Mouse (Mus musculus) stomach, embryonic 15.5 days (tissue): ENCODE data around the gene Atp2b1. TPM values are rescaled to one million over a fixed set of nuclear protein-coding genes. Genes with fewer than 3 reads are reported as not detected.

Experiments used
- ATAC-seq: fragments of 200-750 bp; cut with Nextera tagmentation; 2 replicates; pipeline ENCODE4 v1.8.0; 2017; ENCODE audit warnings: low read depth, moderate number of reproducible peaks, moderate TSS enrichment; ENCODE audit not compliant: insufficient read depth, low FRiP score
- H3K27ac ChIP-seq: fragments of 300-500 bp; sonication (generic); 2 replicates; pipeline ENCODE4 v1.5.1; 2015; ENCODE audit warnings: mild to moderate bottlenecking, inconsistent platforms
- H3K27me3 ChIP-seq: fragments of 300-500 bp; sonication (generic); replicated peaks from 2 replicates; pipeline ENCODE4 v1.6.1; 2015; ENCODE audit warnings: inconsistent platforms
- H3K36me3 ChIP-seq: fragments of 300-500 bp; sonication (generic); 2 replicates; pipeline ENCODE4 v1.6.1; 2015; ENCODE audit warnings: inconsistent platforms
- H3K4me1 ChIP-seq: fragments of 300-500 bp; sonication (generic); 2 replicates; pipeline ENCODE4 v1.6.1; 2015; ENCODE audit warnings: inconsistent platforms
- H3K4me2 ChIP-seq: fragments of 300-500 bp; sonication (generic); 2 replicates; pipeline ENCODE4 v1.6.1; 2015; ENCODE audit warnings: mild to moderate bottlenecking, inconsistent platforms
- H3K4me3 ChIP-seq: fragments of 300-500 bp; sonication (generic); replicated peaks from 2 replicates; pipeline ENCODE4 v1.5.1; 2015; ENCODE audit warnings: inconsistent platforms
- H3K9ac ChIP-seq: fragments of 300-500 bp; sonication (generic); 2 replicates; pipeline ENCODE4 v1.6.1; 2015; ENCODE audit warnings: inconsistent platforms
- H3K9me3 ChIP-seq: fragments of 300-500 bp; sonication (generic); 2 replicates; pipeline ENCODE4 v1.6.1; 2016; ENCODE audit warnings: inconsistent platforms
- WGBS: fragments of 180-500 bp; shearing (Covaris S2); methylation state at CpG from one replicate; pipeline ENCODE4 v1.1.7; 2015; 5-methylcytosine and 5-hydroxymethylcytosine counted together
- polyA plus RNA-seq: library from polyadenylated mRNA; unstranded; fragments of >200 nt; fragmentation: Nextera tagmentation; extraction: Ambion mirVana; gene quantifications from 2 replicates; pipeline ENCODE4 v1.2.1, GENCODE M21; 2015

Gene Atp2b1
- polyA plus RNA-seq, 1 experiment from 2014 or later: 153 TPM

DNA sequence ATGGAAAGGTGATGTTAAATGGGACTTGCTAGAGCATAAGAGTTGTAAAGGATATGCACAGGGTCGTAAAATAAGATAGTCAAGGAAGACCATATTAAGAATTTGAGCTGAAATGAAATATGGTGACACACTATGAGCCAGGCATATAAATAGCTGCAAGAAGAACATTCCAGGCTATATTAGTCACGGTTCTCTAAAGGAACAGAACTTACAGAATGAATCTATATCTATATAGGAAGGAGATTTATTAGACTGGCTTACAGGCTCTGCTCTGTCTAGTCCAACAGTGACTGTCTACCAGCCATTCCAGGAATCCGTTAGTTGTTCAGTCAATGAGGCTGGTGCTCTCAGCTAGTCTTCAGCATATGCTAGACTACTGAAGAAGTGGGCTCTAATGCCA is 90.7 kb downstream of the Atp2b1 start:
- Histone ChIP-seq H3K27ac (no peak overlapping the region), H3K4me2 (no peak overlapping the region), H3K4me3 (no peak overlapping the region), H3K4me1 (no peaks in the 10 kb centered on the region), H3K27me3 (no peaks in the 10 kb centered on the region), H3K9ac (no peak overlapping the region), H3K9me3 (no peaks in the 10 kb centered on the region), H3K36me3 (peaks cover 20% of the 10 kb centered on the region)
- no peak for ATAC-seq
- 88% methylated on average over 3 of the region's 3 CpGs for WGBS

DNA sequence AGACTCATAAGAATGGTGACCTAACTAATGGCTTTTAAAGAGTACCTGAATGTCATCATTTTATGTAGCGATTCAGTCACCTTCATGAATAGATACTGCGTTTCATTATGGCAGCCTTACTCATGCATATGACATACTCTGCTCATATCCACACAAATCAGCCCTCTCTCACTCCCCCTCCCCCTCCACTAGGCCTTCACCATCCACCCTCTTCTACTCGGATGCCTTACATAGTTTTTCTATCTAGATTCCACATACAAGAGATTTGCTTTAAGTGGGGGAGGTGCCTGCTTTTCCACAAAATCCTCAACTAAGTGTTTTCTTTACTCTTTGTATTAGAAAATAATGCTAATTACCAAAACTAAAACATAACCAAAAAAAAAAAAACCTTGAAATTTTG is 96.9 kb downstream of the Atp2b1 start:
- no peak for ATAC-seq
- WGBS: 52% methylated on average over 3 of the region's 3 CpGs
- Histone ChIP-seq H3K4me1 (no peaks in the 10 kb centered on the region), H3K9me3 (no peaks in the 10 kb centered on the region), H3K27ac (no peak overlapping the region), H3K36me3 (peaks cover 10% of the 10 kb centered on the region), H3K4me2 (no peak overlapping the region), H3K9ac (no peak overlapping the region), H3K4me3 (no peak overlapping the region), H3K27me3 (no peaks in the 10 kb centered on the region)

DNA sequence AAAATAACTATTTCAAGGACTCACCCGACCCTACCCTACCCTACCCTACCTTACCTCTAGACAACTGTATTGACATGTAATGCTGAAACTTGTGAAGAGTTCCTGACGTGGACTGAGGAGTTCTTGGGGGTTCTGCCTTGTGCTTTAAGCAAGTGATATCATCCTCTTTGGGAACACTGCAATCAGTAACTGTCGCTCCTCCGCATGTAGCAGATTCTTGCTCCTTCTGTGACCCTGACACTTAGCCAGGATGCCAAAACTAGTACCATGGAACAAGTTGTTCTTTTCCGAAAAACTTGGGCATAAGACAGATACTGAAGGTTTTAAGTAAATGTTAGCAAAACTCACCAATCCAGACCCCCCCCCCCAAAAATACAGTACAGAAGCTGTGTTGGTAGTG is 97.9 kb downstream of the Atp2b1 start:
- ATAC-seq: no peak
- Histone ChIP-seq H3K4me2 (no peak overlapping the region), H3K36me3 (peaks cover 14% of the 10 kb centered on the region), H3K9me3 (no peaks in the 10 kb centered on the region), H3K27me3 (no peaks in the 10 kb centered on the region), H3K4me3 (no peak overlapping the region), H3K27ac (no peak overlapping the region), H3K4me1 (no peaks in the 10 kb centered on the region), H3K9ac (no peak overlapping the region)
- WGBS: 86% methylated on average over 5 of the region's 5 CpGs

GRCm38 (mm10) chr10:99014737-99015136 is 100.5 kb downstream of the Atp2b1 start:
- no peak for ATAC-seq
- Histone ChIP-seq H3K9me3 (no peaks in the 10 kb centered on the region), H3K9ac (no peak overlapping the region), H3K4me1 (no peaks in the 10 kb centered on the region), H3K36me3 (peaks cover 14% of the 10 kb centered on the region), H3K4me2 (no peak overlapping the region), H3K27ac (no peak overlapping the region), H3K4me3 (no peak overlapping the region), H3K27me3 (no peaks in the 10 kb centered on the region)
- WGBS: 93% methylated on average over 13 of the region's 13 CpGs

- no peak for ATAC-seq
- Histone ChIP-seq H3K9ac (no peak overlapping the region), H3K4me1 (no peaks in the 10 kb centered on the region), H3K4me3 (no peak overlapping the region), H3K9me3 (no peaks in the 10 kb centered on the region), H3K27me3 (no peaks in the 10 kb centered on the region), H3K27ac (no peak overlapping the region), H3K36me3 (peaks cover 14% of the 10 kb centered on the region), H3K4me2 (no peak overlapping the region)
- WGBS: 91% methylated on average over 5 of the region's 5 CpGs
Measured at GRCm38 (mm10) chr10:99016996-99017395, 102.8 kb downstream of the Atp2b1 start.

GRCm38 (mm10) chr10:99027462-99027861 is 113.3 kb downstream of the Atp2b1 start:
- Histone ChIP-seq H3K9me3 (no peaks in the 10 kb centered on the region), H3K4me2 (no peak overlapping the region), H3K27ac (no peak overlapping the region), H3K4me3 (no peak overlapping the region), H3K9ac (no peak overlapping the region), H3K4me1 (no peaks in the 10 kb centered on the region), H3K27me3 (no peaks in the 10 kb centered on the region), H3K36me3 (no peaks in the 10 kb centered on the region)
- WGBS: 61% methylated on average over 5 of the region's 5 CpGs
- no peak for ATAC-seq

DNA sequence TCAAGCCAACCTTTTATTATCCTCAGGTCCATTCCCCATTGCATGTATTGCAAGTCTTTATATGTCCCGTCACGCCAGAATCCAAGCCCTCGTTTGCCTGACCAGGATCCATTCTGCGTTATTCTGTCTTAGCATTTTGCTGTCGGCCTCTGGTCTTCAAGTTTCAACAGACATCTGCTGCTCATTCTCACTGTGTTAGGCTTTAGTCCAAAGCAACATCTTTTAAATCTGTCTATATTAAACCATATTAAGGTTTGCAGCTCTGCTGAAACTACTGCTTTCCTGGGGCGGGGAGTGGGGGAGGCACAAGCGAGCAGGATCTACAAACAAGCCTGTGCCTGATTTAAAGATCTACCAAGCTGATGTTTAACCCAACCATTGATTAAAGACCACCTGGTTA is 115.6 kb downstream of the Atp2b1 start:
- no peak overlapping the region for H3K4me2 ChIP-seq
- WGBS: 72% methylated on average over 7 of the region's 7 CpGs

DNA sequence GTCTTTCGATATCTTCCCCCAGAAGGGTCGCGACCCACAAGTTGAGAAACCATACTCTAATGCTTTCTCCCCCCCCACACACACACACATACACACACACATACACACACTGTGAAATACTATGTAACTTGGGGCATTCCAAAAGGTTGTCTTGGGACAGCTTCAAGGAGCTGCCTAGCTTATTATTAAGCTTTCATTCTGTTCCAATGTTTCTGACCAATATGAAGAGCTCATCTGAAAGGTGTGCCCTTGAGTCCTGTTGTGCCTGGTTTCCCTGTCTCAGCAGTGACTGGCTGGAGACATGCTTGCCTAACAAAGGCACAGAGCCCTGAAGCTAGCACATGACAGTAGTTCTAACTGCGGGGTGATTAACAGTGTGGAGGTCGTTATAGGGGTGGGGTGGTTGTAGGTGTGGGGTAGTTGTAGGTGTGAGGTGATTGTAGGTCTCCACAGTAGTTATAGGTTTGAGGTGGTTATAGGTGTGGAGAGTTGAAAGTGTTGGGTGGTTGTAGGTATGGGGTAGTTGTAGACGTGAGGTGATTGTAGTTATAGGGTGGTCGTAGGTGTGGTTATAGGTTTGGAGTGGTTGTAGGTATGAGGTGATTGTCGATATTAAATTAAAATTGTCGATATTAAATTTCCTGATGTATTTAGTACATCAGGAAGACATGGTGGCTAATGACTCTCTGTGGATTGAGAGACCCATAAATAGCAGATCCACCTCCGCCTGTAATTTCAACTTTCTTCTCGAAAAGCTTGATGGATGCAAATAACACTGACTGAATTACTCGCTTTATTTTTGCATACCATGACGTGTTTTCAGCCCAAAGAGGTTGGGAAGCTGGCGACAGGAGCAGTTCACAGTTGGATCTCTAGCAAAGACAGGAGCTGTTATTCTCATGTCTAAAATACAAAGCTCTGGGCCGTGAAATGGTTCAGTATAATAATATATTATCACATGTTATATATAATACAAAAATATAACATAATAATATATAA is 119.9 kb downstream of the Atp2b1 start:
- Histone ChIP-seq H3K27ac (no peak overlapping the region), H3K4me1 (no peaks in the 10 kb centered on the region), H3K9me3 (no peaks in the 10 kb centered on the region), H3K9ac (no peak overlapping the region), H3K4me3 (no peak overlapping the region), H3K36me3 (no peaks in the 10 kb centered on the region), H3K4me2 (no peak overlapping the region), H3K27me3 (no peaks in the 10 kb centered on the region)
- 90% methylated on average over 15 of the region's 15 CpGs for WGBS
- no peak for ATAC-seq

More for the DNA sequence above, 115.6 kb downstream of the Atp2b1 start:
- H3K27ac ChIP-seq: no peak overlapping the region
- H3K27me3 ChIP-seq: no peaks in the 10 kb centered on the region
- no peaks in the 10 kb centered on the region for H3K9me3 ChIP-seq
- no peak overlapping the region for H3K9ac ChIP-seq
- no peaks in the 10 kb centered on the region for H3K4me1 ChIP-seq
- H3K36me3 ChIP-seq: no peaks in the 10 kb centered on the region
- 0 out of 2 replicates have a peak, but pooled peaks have one; percentile 22 for ATAC-seq
- H3K4me3 ChIP-seq: no peak overlapping the region

GRCm38 (mm10) chr10:99037185-99038065 is 123.2 kb downstream of the Atp2b1 start:
- 64% methylated on average over 21 of the region's 21 CpGs for WGBS
- H3K4me3 ChIP-seq: no peak overlapping the region
- H3K27ac ChIP-seq: no peak overlapping the region
- H3K36me3 ChIP-seq: no peaks in the 10 kb centered on the region
- no peaks in the 10 kb centered on the region for H3K4me1 ChIP-seq
- H3K4me2 ChIP-seq: no peak overlapping the region
- H3K9me3 ChIP-seq: no peaks in the 10 kb centered on the region
- H3K27me3 ChIP-seq: no peaks in the 10 kb centered on the region
- ATAC-seq: no peak
- no peak overlapping the region for H3K9ac ChIP-seq

GRCm38 (mm10) chr10:99038866-99039265 is 124.7 kb downstream of the Atp2b1 start:
- no peak overlapping the region for H3K27ac ChIP-seq
- H3K4me2 ChIP-seq: no peak overlapping the region
- H3K9me3 ChIP-seq: no peaks in the 10 kb centered on the region
- no peaks in the 10 kb centered on the region for H3K4me1 ChIP-seq
- WGBS: 65% methylated on average over 3 of the region's 3 CpGs
- H3K9ac ChIP-seq: no peak overlapping the region
- no peak overlapping the region for H3K4me3 ChIP-seq
- no peaks in the 10 kb centered on the region for H3K36me3 ChIP-seq
- no peak for ATAC-seq
- H3K27me3 ChIP-seq: no peaks in the 10 kb centered on the region

GRCm38 (mm10) chr10:99040171-99040570 is 126.0 kb downstream of the Atp2b1 start:
- Histone ChIP-seq H3K9me3 (no peaks in the 10 kb centered on the region), H3K36me3 (no peaks in the 10 kb centered on the region), H3K27ac (no peak overlapping the region), H3K4me2 (no peak overlapping the region), H3K9ac (no peak overlapping the region), H3K27me3 (no peaks in the 10 kb centered on the region), H3K4me3 (no peak overlapping the region), H3K4me1 (no peaks in the 10 kb centered on the region)
- ATAC-seq: no peak
- WGBS: 94% methylated on average over 5 of the region's 5 CpGs
